Mouse (Mus musculus) kidney, adult 9 months (tissue): ENCODE data around the gene Adal.
"Not testable (repeated sequence)": the region's sequence is repeated elsewhere in the genome, so short reads cannot be mapped to it uniquely, and the experiment has no call there.

Experiments used
- DNase-seq: peaks from one replicate; pipeline ENCODE4 v3.0.0; 2022

Gene Adal

GRCm38 (mm10) chr2:121140018-121140882, at the start of gene Adal, which contains the start of gene Lcmt2:
Gene Adal, plus strand, starts transcription at chr2:121140428.
Gene Lcmt2, minus strand, starts transcription at chr2:121140653.
- DNase-seq = peak; percentile 93

DNA sequence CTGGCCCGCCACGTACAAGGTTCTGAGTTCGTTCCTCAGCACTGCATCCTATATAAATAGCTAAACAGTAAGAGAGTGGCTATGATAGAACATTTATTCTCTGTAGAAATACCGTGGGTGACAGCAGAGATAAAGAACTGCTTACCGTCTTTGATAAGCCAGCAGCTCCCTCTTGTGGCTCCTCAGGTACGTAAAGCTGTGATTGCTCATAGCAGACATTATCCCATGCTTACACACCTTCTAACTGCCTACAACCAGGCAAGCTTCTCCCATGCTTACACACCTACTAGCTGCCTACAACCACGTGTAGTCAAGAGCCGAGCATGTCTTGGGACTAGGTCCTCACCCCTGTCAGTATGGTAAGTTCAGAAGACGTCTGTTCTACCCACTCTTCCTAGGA, 38.2 kb upstream of the Adal start:
- DNase-seq = peak; percentile 82

GRCm38 (mm10) chr2:121105940-121106339, 34.3 kb upstream of the Adal start:
- peak; percentile 13 for DNase-seq

DNA sequence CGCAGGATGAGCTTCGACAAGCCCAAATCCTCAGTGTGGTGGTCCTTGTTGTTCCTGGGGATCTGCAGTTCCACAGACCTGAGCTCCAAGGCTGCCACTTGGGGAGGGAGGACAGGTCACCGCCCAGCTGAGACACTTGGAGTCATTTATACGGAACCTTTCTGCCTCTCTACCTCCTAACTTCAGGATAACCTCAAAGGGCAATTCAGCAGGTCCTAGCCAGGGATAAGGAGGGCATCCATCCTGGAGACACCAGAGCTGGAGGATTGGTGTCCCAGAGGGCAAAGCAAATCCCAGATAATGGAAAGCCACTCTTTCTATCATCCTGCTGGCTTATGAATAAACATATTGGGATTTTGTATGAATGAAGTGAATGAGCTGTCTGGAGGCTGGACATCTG, 30.5 kb upstream of the Adal start, which contains the start of gene Tgm7:
Gene Tgm7 (minus strand): TSS at position 101 of the 400 bp plus-strand sequence.
- no peak for DNase-seq

GRCm38 (mm10) chr2:121115418-121115817, 24.8 kb upstream of the Adal start:
- peak; percentile 33 for DNase-seq

DNA sequence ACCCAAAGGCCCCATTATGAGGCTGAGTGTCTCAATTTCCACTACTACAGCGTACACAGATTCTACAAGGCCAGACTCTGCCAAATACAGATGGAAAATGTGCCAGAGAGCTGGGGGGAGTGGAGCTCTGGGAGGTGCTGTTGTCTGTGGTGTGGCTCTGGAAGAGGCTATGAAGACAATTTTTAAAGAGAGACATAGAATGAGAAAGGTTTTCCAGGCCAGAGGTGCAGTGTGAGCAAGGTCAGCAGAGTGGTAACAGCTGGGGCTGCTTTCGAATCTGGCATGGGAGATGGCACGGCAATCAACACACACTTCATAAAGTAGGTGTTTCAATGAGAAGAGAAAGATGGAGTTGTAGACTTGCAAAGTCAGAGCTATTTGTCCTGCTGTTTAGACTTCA, 21.0 kb upstream of the Adal start:
- no peak for DNase-seq

DNA sequence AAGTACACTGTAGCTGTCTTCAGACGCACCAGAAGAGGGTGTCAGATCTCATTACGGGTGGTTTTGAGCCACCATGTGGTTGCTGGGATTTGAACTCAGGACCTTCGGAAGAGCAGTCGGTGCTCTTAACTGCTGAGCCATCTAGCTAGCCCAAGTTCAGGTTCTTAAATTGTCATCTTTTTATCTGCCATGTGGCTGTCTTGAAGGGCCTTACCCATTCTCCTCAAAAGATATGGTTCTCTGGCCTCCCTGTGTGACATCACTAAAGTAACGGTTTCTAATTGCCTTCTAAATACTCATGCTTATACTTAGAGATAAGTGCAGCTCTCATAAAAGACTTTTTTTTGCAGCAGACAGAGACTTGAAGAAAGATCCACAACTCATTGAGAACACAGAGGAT, 13.9 kb upstream of the Adal start:
- DNase-seq = not testable (repeated sequence)

- peak; percentile 42 for DNase-seq
These were observed 12.7 kb upstream of the Adal start for GRCm38 (mm10) chr2:121127536-121127935.

- DNase-seq = no peak
These were observed 11.2 kb upstream of the Adal start for GRCm38 (mm10) chr2:121128865-121129620.

DNA sequence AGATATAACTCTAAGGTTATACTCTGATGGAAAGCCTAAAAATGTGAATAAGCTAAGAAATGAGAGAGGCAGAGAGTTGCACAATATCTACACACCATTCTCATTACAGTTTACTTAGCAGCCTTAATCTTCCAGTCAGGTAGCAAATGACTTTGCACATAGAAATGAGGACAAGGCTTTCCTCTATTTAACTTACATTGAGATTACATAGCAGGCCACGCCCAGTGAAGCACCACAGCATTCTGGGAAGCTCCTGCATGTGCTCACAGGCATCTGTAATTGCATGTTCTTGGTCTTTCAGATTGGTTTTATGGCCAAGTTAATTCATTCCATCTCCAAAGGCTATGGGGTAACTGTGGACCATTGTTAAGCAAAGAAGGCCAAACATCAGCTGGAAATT, 7.4 kb upstream of the Adal start:
- no peak for DNase-seq

GRCm38 (mm10) chr2:121137371-121137770, 2.9 kb upstream of the Adal start:
- DNase-seq = no peak

DNA sequence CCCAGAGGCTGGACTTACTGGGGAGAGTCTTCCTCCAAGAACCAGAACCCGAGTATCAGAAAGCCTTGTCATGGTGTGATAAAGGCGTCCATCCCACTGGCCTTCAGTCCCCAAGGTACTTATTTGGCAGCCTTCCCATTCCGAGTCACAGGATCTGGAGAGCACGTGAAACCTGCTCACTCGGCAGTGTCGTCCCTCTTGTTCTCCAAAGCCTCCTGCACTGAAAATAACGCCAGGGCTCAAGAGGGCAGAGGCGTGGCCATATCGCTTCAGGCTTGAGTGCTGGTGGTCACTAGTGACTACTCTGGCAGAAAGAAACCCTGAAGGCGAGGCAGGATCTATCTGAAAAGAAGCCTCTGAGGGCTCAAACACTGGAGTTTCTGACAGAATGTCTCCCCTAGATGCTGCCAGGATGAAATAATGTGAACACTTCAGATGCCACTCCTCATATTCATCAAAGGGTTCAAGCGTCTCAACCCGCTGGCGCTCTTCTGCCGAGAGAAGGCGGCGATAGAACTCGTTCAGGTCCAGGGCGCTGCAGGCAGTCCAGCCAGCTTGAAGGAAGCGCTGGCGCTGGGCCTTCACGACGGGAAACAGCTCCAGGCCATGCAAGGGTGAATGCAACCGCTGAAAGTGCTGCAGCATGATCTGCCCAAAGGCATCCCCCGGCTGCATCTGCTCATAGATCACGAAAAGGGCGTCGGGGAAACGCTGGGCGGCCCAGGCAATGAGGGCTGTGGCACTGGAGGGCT, 786 bp upstream of the Adal start:
- DNase-seq = peak; percentile 88

DNA sequence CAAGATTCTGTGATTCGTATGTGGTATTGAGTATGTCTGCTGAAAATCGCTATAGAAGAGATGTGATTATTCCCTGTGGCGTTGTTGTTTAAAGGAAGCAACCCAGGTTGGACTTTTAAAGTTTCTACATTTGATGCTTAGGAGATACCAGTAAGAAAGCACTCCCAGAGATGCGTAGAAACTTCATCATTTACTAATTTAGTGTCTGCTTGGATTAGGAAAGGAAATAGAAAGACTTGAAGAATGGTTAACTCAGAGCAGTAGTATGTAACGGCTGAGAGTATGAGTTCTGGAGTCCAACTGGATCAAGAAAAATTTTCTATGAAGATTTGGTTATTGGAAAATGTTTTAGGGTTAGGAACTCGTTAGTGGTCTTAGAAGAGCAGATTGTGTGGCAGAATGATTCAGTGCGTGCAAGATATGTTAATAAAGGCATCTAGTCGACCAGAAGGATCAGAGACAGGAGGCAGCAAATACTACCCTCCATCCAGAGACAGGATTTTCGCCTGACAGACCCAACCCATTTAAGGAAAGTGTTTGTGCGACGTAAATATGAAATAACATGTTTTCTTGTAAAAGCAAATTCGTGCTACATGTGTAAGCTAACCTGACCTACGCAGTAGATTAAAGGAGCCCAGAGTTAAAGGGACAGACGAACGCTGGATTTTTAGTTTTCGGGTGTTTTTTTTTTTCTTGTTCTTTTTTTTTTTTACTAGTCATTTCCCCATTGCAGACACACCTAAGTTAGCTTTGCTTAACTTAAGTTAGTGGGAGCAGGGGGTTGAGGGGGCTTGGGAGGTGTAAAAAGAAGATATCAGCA, 1.2 kb downstream of the Adal start:
- no peak for DNase-seq

DNA sequence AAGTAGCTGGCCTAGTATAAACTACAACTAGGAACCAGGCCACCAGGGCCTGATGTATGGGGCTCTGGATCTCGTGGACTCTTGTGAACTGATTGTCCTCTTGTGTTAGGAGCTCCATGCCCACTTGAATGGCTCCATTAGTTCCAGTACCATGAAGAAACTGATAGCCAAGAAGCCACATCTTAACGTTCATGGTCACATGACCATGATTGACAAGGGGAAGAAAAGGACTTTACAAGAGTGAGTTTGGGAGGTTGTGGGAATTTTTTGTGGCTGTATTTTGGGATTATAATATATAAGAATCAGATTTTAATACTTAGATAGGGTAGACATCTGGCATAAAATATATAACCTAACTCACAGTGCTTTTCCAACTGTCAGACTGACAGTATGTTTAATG, 2.2 kb downstream of the Adal start:
- no peak for DNase-seq

GRCm38 (mm10) chr2:121149679-121150078, 9.5 kb downstream of the Adal start:
- no peak for DNase-seq

GRCm38 (mm10) chr2:121153100-121153499, 12.9 kb downstream of the Adal start:
- no peak for DNase-seq

DNA sequence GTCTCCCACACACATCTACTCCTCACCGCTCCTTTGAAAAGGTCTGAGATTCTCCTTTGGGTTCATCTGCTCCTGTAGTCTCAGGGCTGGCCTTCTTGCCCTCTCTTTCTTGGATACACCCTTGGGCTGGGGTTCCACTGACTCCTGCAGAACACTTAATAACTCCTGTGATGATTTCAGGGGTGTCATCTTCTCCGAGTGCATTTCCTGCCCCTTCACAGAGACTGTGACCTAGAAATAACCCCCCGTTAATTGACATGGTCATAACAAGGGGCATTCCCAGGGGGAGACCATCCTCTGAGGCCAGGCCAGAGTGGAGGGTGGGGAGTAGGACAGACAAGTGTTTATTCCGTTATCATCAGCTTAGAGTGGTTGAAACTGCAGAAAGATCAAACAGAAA, 28.9 kb downstream of the Adal start:
- DNase-seq = no peak

DNA sequence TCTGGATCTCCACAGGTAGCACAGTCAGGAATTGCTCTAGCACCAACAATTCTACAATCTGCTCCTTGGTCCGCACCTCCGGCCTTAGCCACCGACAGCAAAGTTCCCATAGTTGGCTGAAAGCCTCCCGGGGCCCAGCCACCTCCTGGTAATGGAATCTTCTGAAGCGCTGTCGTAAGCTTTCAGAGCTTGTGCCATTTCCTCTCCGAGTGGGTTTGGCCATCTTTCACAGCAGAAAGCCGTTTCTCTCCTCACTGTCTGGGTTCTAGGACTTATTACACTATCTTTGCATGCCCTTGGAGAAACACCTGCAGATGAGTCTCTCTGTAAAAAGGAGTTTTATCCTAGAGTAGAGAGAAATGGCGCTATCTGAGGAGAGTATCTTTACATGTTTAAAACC, 29.7 kb downstream of the Adal start:
- DNase-seq = peak; percentile 49

DNA sequence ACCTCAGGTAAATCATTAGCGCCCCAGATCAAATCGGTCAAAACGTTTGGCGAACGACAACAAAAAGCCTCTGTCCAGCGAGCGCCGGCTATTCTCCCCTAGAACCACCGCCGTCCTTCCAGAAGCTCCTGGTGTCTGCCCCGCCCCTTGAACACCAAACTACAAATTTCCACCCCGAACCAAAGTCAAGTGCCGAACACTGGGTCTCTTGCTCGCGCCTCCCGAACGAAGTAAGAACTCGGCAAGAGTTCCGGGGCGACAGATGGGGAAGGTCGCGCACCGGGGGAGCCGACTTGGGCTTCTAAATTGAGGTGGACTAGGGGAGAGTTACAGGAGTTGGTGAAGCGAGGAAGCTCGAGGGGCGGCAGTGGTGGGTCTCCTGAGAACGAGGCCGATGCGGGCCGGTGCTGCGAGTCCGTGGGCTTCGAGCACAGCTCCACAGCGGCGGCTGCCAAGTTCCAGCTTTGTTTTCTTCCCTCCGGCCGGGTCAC, 30.3 kb downstream of the Adal start, which contains the start of gene Tubgcp4:
Gene Tubgcp4 (plus strand): TSS at position 174 of the 491 bp plus-strand sequence.
- peak; percentile 75 for DNase-seq

GRCm38 (mm10) chr2:121170980-121171742, 30.9 kb downstream of the Adal start, which contains the start of gene Zscan29:
Gene Zscan29, minus strand, starts transcription at chr2:121171125.
- peak; percentile 87 for DNase-seq
